11 mouse cellular contexts compared by ENCODE assay signal in genomic region chr5:65102641-65103042, GRCm38 (mm10). TPM values are rescaled to one million over a fixed set of nuclear protein-coding genes. Genes with fewer than 3 reads are reported as not detected.
A peak's percentile ranks its signal among the peaks of the same experiment; 100 is the strongest.
DNase-seq lines count a peak whose midpoint lies in the region; ATAC-seq and TF ChIP-seq lines count a peak whose summit lies in the region.
"Had no signal": no experiment of that assay in that cellular context is flagged by ENCODE, and none has a peak within 500 bp of the region (broad histone marks: within the 10 kb centered on the region; RNA-seq: fewer than 3 reads in every experiment).

No protein-coding gene starts in this region.

- H3K4me2 ChIP-seq in forebrain, embryonic 16.5 days (ENCODE audit: low read length), result no peak overlapping the region
- H3K4me2 ChIP-seq in liver, embryonic 11.5 days, result peak overlapping the region; percentile 12; the same call in 1 of the 2 replicates
- H3K4me2 ChIP-seq: forebrain, embryonic 12.5 days had no signal

- H3K9me3 ChIP-seq in forebrain, embryonic 10.5 days, result no peaks in the 10 kb centered on the region
- no peaks in the 10 kb centered on the region for H3K9me3 ChIP-seq in forebrain, embryonic 16.5 days (ENCODE audit: control insufficient read depth, low read length)
- H3K9me3 ChIP-seq in liver, embryonic 11.5 days (ENCODE audit: control insufficient read depth, low read length), result no peaks in the 10 kb centered on the region
- H3K9me3 ChIP-seq: forebrain, embryonic 12.5 days; hindbrain, embryonic 10.5 days had no signal

- no peak for DNase-seq in forebrain, embryonic 10.5 days (ENCODE audit: extremely low spot score, low spot score)
- DNase-seq in liver, embryonic 11.5 days (ENCODE audit: low spot score), result no peak
- no peak for DNase-seq in liver
- no peak for DNase-seq in c-Kit-positive CD71-positive TER-119-positive erythroid progenitor cells, embryonic 14.5 days (ENCODE audit: low spot score)
- no peak for DNase-seq in gastrocnemius, postnatal 36 days
- DNase-seq: kidney, postnatal 10 days had no signal

- peak overlapping the region; percentile 42 for H3K27ac ChIP-seq in forebrain, embryonic 10.5 days
- no peak overlapping the region for H3K27ac ChIP-seq in forebrain, embryonic 16.5 days (ENCODE audit: low read length)
- no peak overlapping the region; the same call in 1 of the 2 replicates for H3K27ac ChIP-seq in liver, embryonic 11.5 days (ENCODE audit: low read depth, low read length)
- H3K27ac ChIP-seq in bone marrow, adult 2 months (ENCODE audit: control insufficient read depth, insufficient read depth, low read depth, low read length, poor library complexity), result peak overlapping the region; percentile 75
- H3K27ac ChIP-seq: forebrain, embryonic 12.5 days; hindbrain, embryonic 10.5 days had no signal

- TF ChIP-seq CTCF in bone marrow, adult 2 months (IDR thresholded peaks at IDR 0.05; ENCODE audit: control insufficient read depth, insufficient read depth, low read length), result no peak

- no peak overlapping the region for H3K9ac ChIP-seq in forebrain, embryonic 16.5 days (replicated peaks; ENCODE audit: low read depth, low read length)
- peak overlapping the region; percentile 20; the same call in 1 of the 2 replicates for H3K9ac ChIP-seq in liver, embryonic 11.5 days (ENCODE audit: low read depth, low read length)
- H3K9ac ChIP-seq: forebrain, embryonic 12.5 days had no signal

- H3K4me1 ChIP-seq in forebrain, embryonic 10.5 days, result peaks cover 46% of the 10 kb centered on the region
- H3K4me1 ChIP-seq in forebrain, embryonic 16.5 days (replicated peaks; ENCODE audit: control insufficient read depth, insufficient read depth, low read length), result peaks cover 12% of the 10 kb centered on the region
- H3K4me1 ChIP-seq in liver, embryonic 11.5 days (replicated peaks; ENCODE audit: control insufficient read depth, insufficient read depth, low read length), result peaks cover 16% of the 10 kb centered on the region
- H3K4me1 ChIP-seq in bone marrow, adult 2 months (ENCODE audit: control insufficient read depth, insufficient read depth, low read length), result peaks cover 4% of the 10 kb centered on the region; the same call in 1 of the 2 replicates

- no peaks in the 10 kb centered on the region for H3K36me3 ChIP-seq in forebrain, embryonic 10.5 days (replicated peaks)
- H3K36me3 ChIP-seq in forebrain, embryonic 16.5 days (ENCODE audit: control insufficient read depth, insufficient read depth), result no peaks in the 10 kb centered on the region
- H3K36me3 ChIP-seq in liver, embryonic 11.5 days (ENCODE audit: control insufficient read depth, insufficient read depth, low read length), result no peaks in the 10 kb centered on the region
- H3K36me3 ChIP-seq: forebrain, embryonic 12.5 days; hindbrain, embryonic 10.5 days had no signal

- no peaks in the 10 kb centered on the region for H3K27me3 ChIP-seq in forebrain, embryonic 10.5 days (ENCODE audit: poor library complexity, severe bottlenecking)
- H3K27me3 ChIP-seq in forebrain, embryonic 16.5 days (replicated peaks; ENCODE audit: control insufficient read depth, insufficient read depth, low read length), result no peaks in the 10 kb centered on the region
- H3K27me3 ChIP-seq in liver, embryonic 11.5 days (replicated peaks; ENCODE audit: control insufficient read depth, insufficient read depth, low read length), result no peaks in the 10 kb centered on the region
- H3K27me3 ChIP-seq: forebrain, embryonic 12.5 days had no signal

- no peak for ATAC-seq in forebrain, embryonic 16.5 days
- ATAC-seq in liver, embryonic 11.5 days (replicated peaks; ENCODE audit: low FRiP score), result no peak
- peak; percentile 35 for ATAC-seq in megakaryocyte progenitor cell, adult 5-6 weeks (replicated peaks; ENCODE audit: poor library complexity)

- no peak for TF ChIP-seq POLR2A in bone marrow, adult 2 months (IDR thresholded peaks at IDR 0.05; ENCODE audit: borderline replicate concordance, control insufficient read depth, low read depth, low read length)

- intact Hi-C loops in gastrocnemius, postnatal 36 days (cut with DNase I), result no loop called here

- no peak overlapping the region for H3K4me3 ChIP-seq in forebrain, embryonic 10.5 days
- no peak overlapping the region for H3K4me3 ChIP-seq in forebrain, embryonic 16.5 days (replicated peaks; ENCODE audit: low read length)
- no peak overlapping the region for H3K4me3 ChIP-seq in liver, embryonic 11.5 days (ENCODE audit: low read depth, low read length)
- H3K4me3 ChIP-seq in bone marrow, adult 2 months (replicated peaks; ENCODE audit: control insufficient read depth, low read depth, low read length), result peak overlapping the region; percentile 44
- H3K4me3 ChIP-seq: forebrain, embryonic 12.5 days; hindbrain, embryonic 10.5 days had no signal

- WGBS in forebrain, embryonic 10.5 days, result 77% methylated on average over 10 of the region's 10 CpGs
- 33% methylated on average over 10 of the region's 10 CpGs for WGBS in forebrain, embryonic 16.5 days
- 63% methylated on average over 10 of the region's 10 CpGs for WGBS in liver, embryonic 11.5 days
- 2% methylated on average over 10 of the region's 10 CpGs for WGBS in bone marrow, adult 2 months

RNA-seq across cellular contexts. Expression of gene Klhl5, which starts 4.7 kb away (rescaled TPM):
- polyA plus RNA-seq in forebrain, embryonic 10.5 days (2016; fragmentation: Nextera tagmentation; extraction: Ambion mirVana), result 21.5 and 21.8 TPM in 2 replicates
- polyA plus RNA-seq in forebrain, embryonic 16.5 days (2015; fragmentation: Nextera tagmentation; extraction: Ambion mirVana), result 63.5 and 67.3 TPM in 2 replicates
- 10.0 and 10.7 TPM in 2 replicates for polyA plus RNA-seq in liver, embryonic 11.5 days (2014; fragmentation: Nextera tagmentation; extraction: Ambion mirVana)
- 6.9 and 14.9 TPM in 2 replicates for polyA plus RNA-seq in bone marrow, adult 2 months (2011; ENCODE audit: insufficient read depth, insufficient read length, low replicate concordance, missing spikeins)
- 84.6 and 87.6 TPM in 2 replicates for total RNA-seq in megakaryocyte progenitor cell, adult 5-6 weeks (2015)
- total RNA-seq in megakaryocyte progenitor cell, adult 5-6 weeks (2017), result 49.1 and 58.1 TPM in 2 replicates
- total RNA-seq in gastrocnemius, postnatal 36 days (2021), result 1 to 10 TPM; 5.4 to 7.3 TPM

RNA-seq across cellular contexts. Expression of gene Tmem156, which starts 10.7 kb away (rescaled TPM):
- polyA plus RNA-seq in forebrain, embryonic 10.5 days (2016; fragmentation: Nextera tagmentation; extraction: Ambion mirVana), result not detected in 2 replicates
- polyA plus RNA-seq in forebrain, embryonic 16.5 days (2015; fragmentation: Nextera tagmentation; extraction: Ambion mirVana), result 0.22 TPM in 1 of 2 replicates, not detected in the other
- polyA plus RNA-seq in liver, embryonic 11.5 days (2014; fragmentation: Nextera tagmentation; extraction: Ambion mirVana), result 0.42 and 0.55 TPM in 2 replicates
- polyA plus RNA-seq in bone marrow, adult 2 months (2011; ENCODE audit: insufficient read depth, insufficient read length, low replicate concordance, missing spikeins), result 3.3 and 8.5 TPM in 2 replicates
- 29.2 and 30.6 TPM in 2 replicates for total RNA-seq in megakaryocyte progenitor cell, adult 5-6 weeks (2015)
- total RNA-seq in megakaryocyte progenitor cell, adult 5-6 weeks (2017), result 38.0 and 41.3 TPM in 2 replicates
- total RNA-seq in gastrocnemius, postnatal 36 days (2021), result not detected
- polyA plus RNA-seq: forebrain, embryonic 12.5 days; hindbrain, embryonic 10.5 days had no signal

Comparison
In these comparisons a context has a peak if more than half of its experiments do, and no peak if none do; other contexts are left out.
1. H3K27ac ChIP-seq: peak in forebrain, embryonic 10.5 days (single experiment) and bone marrow, adult 2 months (single experiment); none in forebrain, embryonic 16.5 days (single experiment) and liver, embryonic 11.5 days (single experiment).